Comparison of ENCODE assay signal across 8 mouse cellular contexts in genomic region chr10:22731272-22732093, GRCm38 (mm10). TPM values are rescaled to one million over a fixed set of nuclear protein-coding genes. Genes with fewer than 3 reads are reported as not detected.
DNase-seq lines count a peak whose midpoint lies in the region; ATAC-seq and TF ChIP-seq lines count a peak whose summit lies in the region.

TSS of gene Tbpl1 (minus strand) at chr10:22731938.

- no peaks in the 10 kb centered on the region for H3K27me3 ChIP-seq in embryonic facial prominence, embryonic 13.5 days
- no peaks in the 10 kb centered on the region for H3K27me3 ChIP-seq in kidney, adult 2 months (replicated peaks; ENCODE audit: control insufficient read depth, insufficient read depth, low read length)
- H3K27me3 ChIP-seq in limb, embryonic 12.5 days, result no peaks in the 10 kb centered on the region
- H3K27me3 ChIP-seq in midbrain, embryonic 15.5 days (replicated peaks), result no peaks in the 10 kb centered on the region

- H3K36me3 ChIP-seq in embryonic facial prominence, embryonic 13.5 days, result no peaks in the 10 kb centered on the region
- no peaks in the 10 kb centered on the region for H3K36me3 ChIP-seq in kidney, adult 2 months (ENCODE audit: control insufficient read depth, insufficient read depth, low read length)
- H3K36me3 ChIP-seq in limb, embryonic 12.5 days, result no peaks in the 10 kb centered on the region
- H3K36me3 ChIP-seq in midbrain, embryonic 15.5 days (replicated peaks), result no peaks in the 10 kb centered on the region

- peak within 1 kb of the TSS; percentile 98 for H3K9ac ChIP-seq in embryonic facial prominence, embryonic 13.5 days
- peak within 1 kb of the TSS; percentile 95 for H3K9ac ChIP-seq in limb, embryonic 12.5 days (replicated peaks)
- peak within 1 kb of the TSS; percentile 99 for H3K9ac ChIP-seq in midbrain, embryonic 15.5 days

- peak; percentile 96 for ATAC-seq in embryonic facial prominence, embryonic 13.5 days (ENCODE audit: insufficient number of reproducible peaks, insufficient read depth, low FRiP score, low TSS enrichment, low read depth)
- ATAC-seq in limb, embryonic 12.5 days (ENCODE audit: insufficient number of reproducible peaks, insufficient read depth, low FRiP score, low TSS enrichment, low read depth), result peak; percentile 98
- ATAC-seq in midbrain, embryonic 15.5 days (replicated peaks), result peak; percentile 99

- peaks cover 29% of the 10 kb centered on the region for H3K4me1 ChIP-seq in embryonic facial prominence, embryonic 13.5 days
- H3K4me1 ChIP-seq in kidney, adult 2 months (ENCODE audit: control insufficient read depth, insufficient read depth, low read length), result peaks cover 11% of the 10 kb centered on the region; the same call in 1 of the 2 replicates
- peaks cover 22% of the 10 kb centered on the region for H3K4me1 ChIP-seq in limb, embryonic 12.5 days (replicated peaks)
- H3K4me1 ChIP-seq in midbrain, embryonic 15.5 days, result peaks cover 34% of the 10 kb centered on the region

- DNase-seq in 3T3-L1 (ENCODE audit: low read depth, low spot score), result peak; percentile 95
- peak; percentile 98 to 99 for DNase-seq in adrenal gland, postnatal 36 days
- DNase-seq in heart, adult 18-20 months, result peak; percentile 95 to 98
- peak; percentile 97 for DNase-seq in kidney, adult 2 months
- peak; percentile 92 to 93 for DNase-seq in spleen, postnatal 14 days (ENCODE audit: low spot score in 2 of 2)

- peak within 1 kb of the TSS; percentile 87 for H3K27ac ChIP-seq in embryonic facial prominence, embryonic 13.5 days
- H3K27ac ChIP-seq in kidney, adult 2 months (ENCODE audit: insufficient read depth, low read depth, low read length), result peak within 1 kb of the TSS; percentile 96
- peak within 1 kb of the TSS; percentile 88 for H3K27ac ChIP-seq in limb, embryonic 12.5 days
- peak within 1 kb of the TSS; percentile 98 for H3K27ac ChIP-seq in midbrain, embryonic 15.5 days

- H3K4me2 ChIP-seq in embryonic facial prominence, embryonic 13.5 days, result peak within 1 kb of the TSS; percentile 94
- peak within 1 kb of the TSS; percentile 70 for H3K4me2 ChIP-seq in limb, embryonic 12.5 days
- H3K4me2 ChIP-seq in midbrain, embryonic 15.5 days, result peak within 1 kb of the TSS; percentile 95

- no peak for TF ChIP-seq CTCF in kidney, adult 2 months (conservative IDR thresholded peaks at IDR 0.05; ENCODE audit: insufficient read depth, insufficient read length, low read depth, low read length)

- under 1% methylated on average over 77 of the region's 77 CpGs for WGBS in embryonic facial prominence, embryonic 13.5 days
- under 1% methylated on average over 77 of the region's 77 CpGs for WGBS in kidney, adult 2 months
- WGBS in limb, embryonic 12.5 days, result under 1% methylated on average over 77 of the region's 77 CpGs
- WGBS in midbrain, embryonic 15.5 days, result under 1% methylated on average over 77 of the region's 77 CpGs

- H3K4me3 ChIP-seq in embryonic facial prominence, embryonic 13.5 days, result peak within 1 kb of the TSS; percentile 98
- H3K4me3 ChIP-seq in kidney, adult 2 months (ENCODE audit: insufficient read depth, low read depth, low read length), result peak within 1 kb of the TSS; percentile 89
- H3K4me3 ChIP-seq in limb, embryonic 12.5 days (replicated peaks), result peak within 1 kb of the TSS; percentile 98
- peak within 1 kb of the TSS; percentile 99 for H3K4me3 ChIP-seq in midbrain, embryonic 15.5 days

- peak; percentile 53 for TF ChIP-seq POLR2A in kidney, adult 2 months (IDR thresholded peaks at IDR 0.05; ENCODE audit: low read depth, low read length)

- H3K9me3 ChIP-seq in embryonic facial prominence, embryonic 13.5 days, result no peaks in the 10 kb centered on the region
- H3K9me3 ChIP-seq in limb, embryonic 12.5 days, result no peaks in the 10 kb centered on the region
- no peaks in the 10 kb centered on the region for H3K9me3 ChIP-seq in midbrain, embryonic 15.5 days

RNA-seq across cellular contexts. Expression of gene Tbpl1, which starts in this region (rescaled TPM):
- total RNA-seq in adrenal gland, postnatal 36 days (2021), result 10 to 100 TPM; 31.0 to 34.6 TPM
- polyA plus RNA-seq in embryonic facial prominence, embryonic 13.5 days (2015; fragmentation: Nextera tagmentation; extraction: Ambion mirVana), result 66.0 and 70.7 TPM in 2 replicates
- total RNA-seq in heart, adult 18-20 months (2021), result 10 to 100 TPM; 20.1 to 20.4 TPM
- 14.3 and 17.7 TPM in 2 replicates for polyA plus RNA-seq in kidney, adult 2 months (2012; rRNA removed)
- 76.9 and 77.6 TPM in 2 replicates for polyA plus RNA-seq in limb, embryonic 12.5 days (2016; fragmentation: Nextera tagmentation; extraction: Ambion mirVana)
- polyA plus RNA-seq in midbrain, embryonic 15.5 days (2015; fragmentation: Nextera tagmentation; extraction: Ambion mirVana), result 86.4 and 91.0 TPM in 2 replicates

Comparison
In these comparisons a context has a peak if more than half of its experiments do, and no peak if none do; other contexts are left out.
1. Peak in every context shown above with its lines: DNase-seq, ATAC-seq, H3K4me3 ChIP-seq and H3K27ac ChIP-seq.